Mouse (Mus musculus) effector memory CD4-positive, alpha-beta T cell, adult 7 months (primary cell): ENCODE data around the gene Stpg3. TPM values are rescaled to one million over a fixed set of nuclear protein-coding genes. Genes with fewer than 3 reads are reported as not detected.

Experiments used
- polyA plus RNA-seq: library from polyadenylated mRNA; unstranded; fragments of 100-300 nt; shearing (Covaris generic); gene quantifications from one replicate; pipeline ENCODE4 v1.2.1, GENCODE M21; 2017

Stpg3 gene
- 0.68 TPM for polyA plus RNA-seq

GRCm38 (mm10) chr2:25214444-25214843 is at the start of gene Stpg3:
TSS of gene Stpg3 (minus strand) at chr2:25214637.

GRCm38 (mm10) chr2:25262291-25262767 is 47.9 kb upstream of the Stpg3 start, which contains the start of gene Tprn:
TSS of gene Tprn (plus strand) at chr2:25262618.

GRCm38 (mm10) chr2:25255284-25255779 is 40.9 kb upstream of the Stpg3 start, which contains the start of gene Tmem203:
TSS of gene Tmem203 (plus strand) at chr2:25255439.

GRCm38 (mm10) chr2:25246183-25247072 is 32.0 kb upstream of the Stpg3 start, which contains the start of gene AL732309.1:
TSS of gene AL732309.1 (minus strand) at chr2:25246863.

GRCm38 (mm10) chr2:25242101-25242506 is 27.7 kb upstream of the Stpg3 start, which contains the start of the genes Rnf208 and Cysrt1:
TSS of gene Rnf208 (plus strand) at chr2:25242255.
TSS of gene Cysrt1 (minus strand) at chr2:25242452.

GRCm38 (mm10) chr2:25236614-25237013 is 22.2 kb upstream of the Stpg3 start, which contains the start of gene Rnf224:
TSS of gene Rnf224 (minus strand) at chr2:25236787.

GRCm38 (mm10) chr2:25234050-25234449 is 19.6 kb upstream of the Stpg3 start, which contains the start of gene Slc34a3:
TSS of gene Slc34a3 (minus strand) at chr2:25234364.

GRCm38 (mm10) chr2:25224492-25224765 is 10.0 kb upstream of the Stpg3 start, which contains the start of gene Tubb4b:
TSS of gene Tubb4b (minus strand) at chr2:25224702.

GRCm38 (mm10) chr2:25218445-25218844 is 4.0 kb upstream of the Stpg3 start, which contains the start of gene Fam166a:
TSS of gene Fam166a (plus strand) at chr2:25218745.

GRCm38 (mm10) chr2:25211121-25211670 is 3.2 kb downstream of the Stpg3 start, which contains the start of gene Nelfb:
TSS of gene Nelfb (minus strand) at chr2:25211489.

GRCm38 (mm10) chr2:25196172-25196954 is 18.1 kb downstream of the Stpg3 start, which contains the start of gene Tor4a:
TSS of gene Tor4a (minus strand) at chr2:25196886.

GRCm38 (mm10) chr2:25180478-25180903 is 33.9 kb downstream of the Stpg3 start, which contains the start of gene Nrarp:
TSS of gene Nrarp (plus strand) at chr2:25180758.

Other genes starting within 250 kb of the Stpg3 start
- gene Mrpl41, start 239.5 kb downstream of the Stpg3 start, polyA plus RNA-seq: 74.5 TPM
- gene Pnpla7, start 238.6 kb downstream of the Stpg3 start, polyA plus RNA-seq: 77.5 TPM
- 26.2 TPM for gene Nsmf, start 160.3 kb downstream of the Stpg3 start, polyA plus RNA-seq
- gene Entpd8, start 134.3 kb downstream of the Stpg3 start, polyA plus RNA-seq: not detected
- gene Noxa1, start 119.5 kb downstream of the Stpg3 start, polyA plus RNA-seq: 0.24 TPM
- gene Nrarp, start 33.9 kb downstream of the Stpg3 start, polyA plus RNA-seq: 8.6 TPM
- gene Tor4a, start 17.8 kb downstream of the Stpg3 start, polyA plus RNA-seq: 32.6 TPM
- 86.6 TPM for gene Nelfb, start 3.1 kb downstream of the Stpg3 start, polyA plus RNA-seq
- not detected for gene Fam166a, start 4.1 kb upstream of the Stpg3 start, polyA plus RNA-seq
- 119 TPM for gene Tubb4b, start 10.1 kb upstream of the Stpg3 start, polyA plus RNA-seq
- not detected for gene Slc34a3, start 19.7 kb upstream of the Stpg3 start, polyA plus RNA-seq
- gene Rnf224, start 22.1 kb upstream of the Stpg3 start, polyA plus RNA-seq: not detected
- not detected for gene Rnf208, start 27.6 kb upstream of the Stpg3 start, polyA plus RNA-seq
- gene Cysrt1, start 27.8 kb upstream of the Stpg3 start, polyA plus RNA-seq: not detected
- 5.2 TPM for gene AL732309.1, start 32.2 kb upstream of the Stpg3 start, polyA plus RNA-seq
- gene Tmem203, start 40.8 kb upstream of the Stpg3 start, polyA plus RNA-seq: 13.5 TPM
- 25.6 TPM for gene Tprn, start 48.0 kb upstream of the Stpg3 start, polyA plus RNA-seq
- gene Ssna1, start 57.8 kb upstream of the Stpg3 start, polyA plus RNA-seq: 64.4 TPM
- 76.4 TPM for gene Anapc2, start 57.8 kb upstream of the Stpg3 start, polyA plus RNA-seq
- gene Tmem210, start 73.5 kb upstream of the Stpg3 start, polyA plus RNA-seq: 0.91 TPM
- gene Lrrc26, start 75.3 kb upstream of the Stpg3 start, polyA plus RNA-seq: not detected
- not detected for gene Grin1, start 104.5 kb upstream of the Stpg3 start, polyA plus RNA-seq
- 25.5 TPM for gene Man1b1, start 117.7 kb upstream of the Stpg3 start, polyA plus RNA-seq
- gene Dpp7, start 141.7 kb upstream of the Stpg3 start, polyA plus RNA-seq: 12.7 TPM
- gene Uap1l1, start 151.0 kb upstream of the Stpg3 start, polyA plus RNA-seq: 23.4 TPM
- not detected for gene Sapcd2, start 157.7 kb upstream of the Stpg3 start, polyA plus RNA-seq
- gene Entpd2, start 181.2 kb upstream of the Stpg3 start, polyA plus RNA-seq: not detected
- gene Npdc1, start 184.7 kb upstream of the Stpg3 start, polyA plus RNA-seq: 2.1 TPM
- 0.26 TPM for gene Fut7, start 208.6 kb upstream of the Stpg3 start, polyA plus RNA-seq
- 51.3 TPM for gene Abca2, start 214.1 kb upstream of the Stpg3 start, polyA plus RNA-seq
- 1.0 TPM for gene Clic3, start 242.2 kb upstream of the Stpg3 start, polyA plus RNA-seq
- gene Paxx, start 246.5 kb upstream of the Stpg3 start, polyA plus RNA-seq: 50.2 TPM